Mouse (Mus musculus): ENCODE results near the gene Map3k7cl.

Gene Map3k7cl

GRCm38 (mm10) chr16:87642234-87642633 is 89.1 kb downstream of the Map3k7cl start:
- no peak for DNase-seq (ENCODE audit: low spot score)

- DNase-seq (ENCODE audit: low spot score): no peak
Observed at GRCm38 (mm10) chr16:87644111-87644770, 91.1 kb downstream of the Map3k7cl start.
